Mouse (Mus musculus): ENCODE data around the gene Zfr2. TPM values are rescaled to one million over a fixed set of nuclear protein-coding genes. Genes with fewer than 3 reads are reported as not detected.
A peak's percentile ranks its signal among the peaks of the same experiment; 100 is the strongest.

Zfr2 gene
- total RNA-seq (2015; ENCODE audit: low replicate concordance) (not detected in 2 replicates), total RNA-seq (2017; ENCODE audit: low replicate concordance) (not detected in 2 replicates)

- peak; percentile 77 for ATAC-seq (replicated peaks; ENCODE audit: low FRiP score, poor library complexity, severe bottlenecking)
Measured at GRCm38 (mm10) chr10:81232580-81233225, at the start of gene Zfr2. Zfr2 (plus strand) TSS chr10:81233155.

- no peak for ATAC-seq (replicated peaks; ENCODE audit: low FRiP score, poor library complexity, severe bottlenecking)
Measured at GRCm38 (mm10) chr10:81183805-81184204, 49.1 kb upstream of the Zfr2 start, which contains the start of gene 4930442H23Rik. 4930442H23Rik (minus strand) TSS chr10:81183849.

GRCm38 (mm10) chr10:81184765-81185164 is 48.2 kb upstream of the Zfr2 start:
- ATAC-seq (replicated peaks; ENCODE audit: low FRiP score, poor library complexity, severe bottlenecking): no peak

GRCm38 (mm10) chr10:81187161-81187560 is 45.8 kb upstream of the Zfr2 start:
- no peak for ATAC-seq (replicated peaks; ENCODE audit: low FRiP score, poor library complexity, severe bottlenecking)

- ATAC-seq (replicated peaks; ENCODE audit: low FRiP score, poor library complexity, severe bottlenecking): no peak
Measured at GRCm38 (mm10) chr10:81189821-81190220, 43.1 kb upstream of the Zfr2 start.

- ATAC-seq (replicated peaks; ENCODE audit: low FRiP score, poor library complexity, severe bottlenecking): no peak
Measured at GRCm38 (mm10) chr10:81190236-81190911, 42.6 kb upstream of the Zfr2 start.

GRCm38 (mm10) chr10:81190912-81191321 is 42.0 kb upstream of the Zfr2 start:
- no peak for ATAC-seq (replicated peaks; ENCODE audit: low FRiP score, poor library complexity, severe bottlenecking)

- no peak for ATAC-seq (replicated peaks; ENCODE audit: low FRiP score, poor library complexity, severe bottlenecking)
Measured at GRCm38 (mm10) chr10:81191342-81191982, 41.5 kb upstream of the Zfr2 start.

GRCm38 (mm10) chr10:81192270-81192967 is 40.5 kb upstream of the Zfr2 start:
- ATAC-seq (replicated peaks; ENCODE audit: low FRiP score, poor library complexity, severe bottlenecking): peak; percentile 31; the same call in 1 of the 2 replicates

GRCm38 (mm10) chr10:81192968-81193501 is 39.9 kb upstream of the Zfr2 start:
- ATAC-seq (replicated peaks; ENCODE audit: low FRiP score, poor library complexity, severe bottlenecking): no peak

GRCm38 (mm10) chr10:81193991-81194774 is 38.8 kb upstream of the Zfr2 start:
- ATAC-seq (replicated peaks; ENCODE audit: low FRiP score, poor library complexity, severe bottlenecking): no peak

GRCm38 (mm10) chr10:81195300-81195699 is 37.7 kb upstream of the Zfr2 start:
- ATAC-seq (replicated peaks; ENCODE audit: low FRiP score, poor library complexity, severe bottlenecking): no peak

GRCm38 (mm10) chr10:81196470-81197065 is 36.4 kb upstream of the Zfr2 start:
- ATAC-seq (replicated peaks; ENCODE audit: low FRiP score, poor library complexity, severe bottlenecking): no peak

GRCm38 (mm10) chr10:81197305-81197704 is 35.6 kb upstream of the Zfr2 start:
- no peak for ATAC-seq (replicated peaks; ENCODE audit: low FRiP score, poor library complexity, severe bottlenecking)

- ATAC-seq (replicated peaks; ENCODE audit: low FRiP score, poor library complexity, severe bottlenecking): no peak
Measured at GRCm38 (mm10) chr10:81198230-81198629, 34.7 kb upstream of the Zfr2 start.

GRCm38 (mm10) chr10:81198990-81199389 is 34.0 kb upstream of the Zfr2 start:
- ATAC-seq (replicated peaks; ENCODE audit: low FRiP score, poor library complexity, severe bottlenecking): no peak

- ATAC-seq (replicated peaks; ENCODE audit: low FRiP score, poor library complexity, severe bottlenecking): no peak
Measured at GRCm38 (mm10) chr10:81200141-81200540, 32.8 kb upstream of the Zfr2 start.

- no peak for ATAC-seq (replicated peaks; ENCODE audit: low FRiP score, poor library complexity, severe bottlenecking)
Measured at GRCm38 (mm10) chr10:81200605-81201287, 32.2 kb upstream of the Zfr2 start.
